Comparison of ENCODE assay signal across 1 mouse cellular context in the genomic region with DNA sequence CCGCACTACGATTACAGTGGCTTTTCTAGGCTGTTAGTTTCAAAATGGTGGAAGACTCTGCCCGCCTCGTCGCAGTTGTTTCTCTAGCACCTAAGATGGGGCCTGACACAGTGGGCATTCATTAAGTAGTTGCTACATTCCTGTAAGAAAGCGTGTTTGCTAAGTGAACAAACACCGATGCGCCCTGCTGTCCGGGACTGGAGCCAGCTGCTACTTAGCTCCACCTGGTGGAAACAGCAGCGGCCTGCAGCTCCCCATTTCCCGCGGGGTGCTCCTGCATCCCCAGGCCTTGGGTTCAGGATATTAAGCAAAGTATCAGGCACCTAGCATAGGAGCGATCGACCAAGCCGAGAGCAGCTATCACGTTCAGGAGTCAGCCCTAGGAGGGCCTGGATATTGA.
TF ChIP-seq lines count a peak whose summit lies in the region.

No protein-coding gene starts in this region.

TF ChIP-seq in CH12.LX, 34 proteins besides CTCF, POLR2A, EP300 and RAD21:
- TF ChIP-seq JUND (conservative IDR thresholded peaks at IDR 0.05; ENCODE audit: low read depth, low read length), result no peak
- peak; percentile 25; the same call in 1 of the 2 replicates for TF ChIP-seq NELFE (IDR thresholded peaks at IDR 0.05; ENCODE audit: low read depth, low read length)
- no peak for TF ChIP-seq JUN (IDR thresholded peaks at IDR 0.05; ENCODE audit: insufficient read depth, low read depth, low read length)
- TF ChIP-seq USF2 (conservative IDR thresholded peaks at IDR 0.05; ENCODE audit: low read depth, low read length), result no peak
- no peak for TF ChIP-seq TCF12 (IDR thresholded peaks at IDR 0.05; ENCODE audit: low read depth, low read length)
- TF ChIP-seq ZC3H11A (IDR thresholded peaks at IDR 0.05; ENCODE audit: low read depth, low read length), result no peak
- no peak for TF ChIP-seq PAX5 (IDR thresholded peaks at IDR 0.05; ENCODE audit: low read length)
- TF ChIP-seq MEF2A (IDR thresholded peaks at IDR 0.05; ENCODE audit: borderline replicate concordance, low read depth, low read length), result peak; percentile 26; the same call in 1 of the 2 replicates
- TF ChIP-seq POLR2AphosphoS2 (IDR thresholded peaks at IDR 0.05; ENCODE audit: low read depth, low read length), result no peak
- no peak for TF ChIP-seq MAZ (IDR thresholded peaks at IDR 0.05; ENCODE audit: low read depth, low read length)
- TF ChIP-seq CHD2 (IDR thresholded peaks at IDR 0.05; ENCODE audit: low read length), result no peak
- no peak for TF ChIP-seq MAFK (IDR thresholded peaks at IDR 0.05; ENCODE audit: insufficient replicate concordance, low read length)
- peak; percentile 37; the same call in 1 of the 2 replicates for TF ChIP-seq MXI1 (IDR thresholded peaks at IDR 0.05; ENCODE audit: low read depth, low read length)
- TF ChIP-seq ZNF384 (IDR thresholded peaks at IDR 0.05; ENCODE audit: low read depth, low read length), result no peak
- no peak for TF ChIP-seq TBP (conservative IDR thresholded peaks at IDR 0.05; ENCODE audit: low read depth, low read length)
- no peak for TF ChIP-seq MAX (IDR thresholded peaks at IDR 0.05; ENCODE audit: low read length)
- no peak for TF ChIP-seq BHLHE40 (IDR thresholded peaks at IDR 0.05; ENCODE audit: low read depth, low read length)
- TF ChIP-seq E2F4 (IDR thresholded peaks at IDR 0.05; ENCODE audit: insufficient replicate concordance, low read depth, low read length), result no peak
- no peak; the same call in 1 of the 2 replicates for TF ChIP-seq IRF4 (IDR thresholded peaks at IDR 0.05; ENCODE audit: low read depth, low read length)
- no peak for TF ChIP-seq USF1 (IDR thresholded peaks at IDR 0.05; ENCODE audit: low read depth, low read length)
- TF ChIP-seq HCFC1 (IDR thresholded peaks at IDR 0.05; ENCODE audit: low read depth, low read length), result no peak
- peak; percentile 95 for TF ChIP-seq SMC3 (IDR thresholded peaks at IDR 0.05; ENCODE audit: low read depth, low read length)
- TF ChIP-seq GABPA (IDR thresholded peaks at IDR 0.05; ENCODE audit: insufficient replicate concordance, low read depth, low read length), result no peak
- no peak for TF ChIP-seq ELF1 (IDR thresholded peaks at IDR 0.05; ENCODE audit: low read depth, low read length)
- TF ChIP-seq RCOR1 (conservative IDR thresholded peaks at IDR 0.05; ENCODE audit: low read depth, low read length), result no peak
- no peak for TF ChIP-seq NRF1 (IDR thresholded peaks at IDR 0.05; ENCODE audit: low read depth, low read length)
- TF ChIP-seq CHD1 (IDR thresholded peaks at IDR 0.05; ENCODE audit: low read depth, low read length), result 0 out of 2 replicates have a peak, but pooled peaks have one; percentile 10
- TF ChIP-seq KAT2A (IDR thresholded peaks at IDR 0.05; ENCODE audit: insufficient replicate concordance, low read length), result no peak
